Mouse (Mus musculus): ENCODE measurements around the gene Defa35.
"Not testable (repeated sequence)": the region's sequence is repeated elsewhere in the genome, so short reads cannot be mapped to it uniquely, and the experiment has no call there.

The Defa35 gene

GRCm38 (mm10) chr8:21064738-21065137 is at the start of gene Defa35:
Gene Defa35 (plus strand): TSS chr8:21065038.
- DNase-seq (ENCODE audit: low read depth, low spot score) = not testable (repeated sequence)

GRCm38 (mm10) chr8:21025245-21025644 is 39.6 kb upstream of the Defa35 start, which contains the start of gene Defa21:
Gene Defa21 (plus strand): TSS chr8:21025545.
- DNase-seq (ENCODE audit: low read depth, low spot score) = not testable (repeated sequence)

- not testable (repeated sequence) for DNase-seq (ENCODE audit: low read depth, low spot score)
These were observed 10.1 kb upstream of the Defa35 start, which contains the start of gene Defa23 for GRCm38 (mm10) chr8:21054747-21055146. Gene Defa23 (plus strand): TSS chr8:21055047.

- DNase-seq (ENCODE audit: low read depth, low spot score) = not testable (repeated sequence)
These were observed 19.3 kb downstream of the Defa35 start, which contains the start of gene Defa25 for GRCm38 (mm10) chr8:21084142-21084541. Gene Defa25 (plus strand): TSS chr8:21084442.

- DNase-seq (ENCODE audit: low read depth, low spot score) = peak; percentile 56
These were observed 28.3 kb downstream of the Defa35 start for GRCm38 (mm10) chr8:21093106-21093505.

- DNase-seq (ENCODE audit: low read depth, low spot score) = not testable (repeated sequence)
These were observed 31.1 kb downstream of the Defa35 start, which contains the start of gene Gm14851 for GRCm38 (mm10) chr8:21095950-21096349. Gene Gm14851 (minus strand): TSS chr8:21096050.
